Mouse (Mus musculus) midbrain, postnatal 0 days (tissue): ENCODE measurements at regions not wholly inside any gene's neighbourhood (a gene's known extent, or its start where the extent isn't known, plus 50 kb on each side); places are given as distances from the start of the nearest gene placed in this dataset.

ENCODE experiments used
- ATAC-seq: fragments of 200-750 bp; cut with Nextera tagmentation; 2 replicates; pipeline ENCODE4 v1.8.0; 2017; ENCODE audit warnings: moderate number of reproducible peaks, mild to moderate bottlenecking, moderate TSS enrichment, moderate library complexity; ENCODE audit not compliant: low FRiP score
- DNase-seq: peaks from one replicate; pipeline ENCODE4 v3.0.0-alpha.2; 2015; ENCODE audit warnings: low spot score
- H3K27ac ChIP-seq: fragments of 300-500 bp; sonication (generic); 2 replicates; pipeline ENCODE4 v1.5.1; 2014; ENCODE audit warnings: low read depth, mild to moderate bottlenecking, low read length, mixed read lengths
- H3K27me3 ChIP-seq: fragments of 300-500 bp; sonication (generic); 2 replicates; pipeline ENCODE4 v1.6.1; 2014; ENCODE audit warnings: low read length, control low read depth, mixed read lengths; ENCODE audit not compliant: insufficient read depth
- H3K36me3 ChIP-seq: fragments of 300-500 bp; sonication (generic); 2 replicates; pipeline ENCODE4 v1.6.1; 2014; ENCODE audit warnings: low read length, control low read depth, mixed read lengths; ENCODE audit not compliant: insufficient read depth
- H3K4me1 ChIP-seq: fragments of 300-500 bp; sonication (generic); 2 replicates; pipeline ENCODE4 v1.6.1; 2014; ENCODE audit warnings: mild to moderate bottlenecking, control low read depth, antibody characterized with exemption, low read length, mixed read lengths; ENCODE audit not compliant: insufficient read depth
- H3K4me2 ChIP-seq: fragments of 300-500 bp; sonication (generic); 2 replicates; pipeline ENCODE4 v1.6.1; 2014; ENCODE audit warnings: low read depth, mild to moderate bottlenecking, low read length, mixed read lengths; ENCODE audit not compliant: poor library complexity, severe bottlenecking
- H3K4me3 ChIP-seq: fragments of 300-500 bp; sonication (generic); 2 replicates; pipeline ENCODE4 v1.5.1; 2014; ENCODE audit warnings: low read depth, mild to moderate bottlenecking, low read length, moderate library complexity
- H3K9ac ChIP-seq: fragments of 300-500 bp; sonication (generic); replicated peaks from 2 replicates; pipeline ENCODE4 v1.6.1; 2014; ENCODE audit warnings: mild to moderate bottlenecking, low read length, moderate library complexity, mixed read lengths; ENCODE audit not compliant: poor library complexity, severe bottlenecking
- H3K9me3 ChIP-seq: fragments of 300-500 bp; sonication (generic); 2 replicates; pipeline ENCODE4 v1.6.1; 2016; ENCODE audit warnings: low read length, control low read depth
- CTCF ChIP-seq: IDR thresholded peaks from 2 replicates; pipeline ENCODE4 v1.5.1; 2016; ENCODE audit warnings: antibody characterized with exemption, mild to moderate bottlenecking
- WGBS: fragments of 180-500 bp; shearing (Covaris S2); extraction: QIAGEN DNeasy Blood & Tissue Kit; methylation state at CpG from one replicate; pipeline ENCODE4 v1.1.7; 2014; 5-methylcytosine and 5-hydroxymethylcytosine counted together

- peak; percentile 37; the same call in 1 of the 2 replicates for TF ChIP-seq CTCF
- H3K4me3 ChIP-seq, result no peak overlapping the region
- WGBS, result 75% methylated on average over 1 of the region's 1 CpGs
- H3K27me3 ChIP-seq, result peaks cover 4% of the 10 kb centered on the region; the same call in 1 of the 2 replicates
- H3K36me3 ChIP-seq, result no peaks in the 10 kb centered on the region
- H3K9ac ChIP-seq, result no peak overlapping the region
- H3K4me1 ChIP-seq, result no peaks in the 10 kb centered on the region
- no peaks in the 10 kb centered on the region for H3K9me3 ChIP-seq
- H3K4me2 ChIP-seq, result no peak overlapping the region
- ATAC-seq (no peak), DNase-seq (no peak)
- H3K27ac ChIP-seq, result no peak overlapping the region
These were observed 223.0 kb downstream of the Nkx6-1 start for GRCm38 (mm10) chr5:101441782-101442181.

- TF ChIP-seq CTCF, result no peak
- Histone ChIP-seq H3K36me3 (no peaks in the 10 kb centered on the region), H3K9me3 (no peaks in the 10 kb centered on the region), H3K4me3 (no peak overlapping the region), H3K27me3 (peaks cover 10% of the 10 kb centered on the region; the same call in 1 of the 2 replicates), H3K4me2 (no peak overlapping the region), H3K4me1 (no peaks in the 10 kb centered on the region), H3K27ac (no peak overlapping the region), H3K9ac (no peak overlapping the region)
- DNase-seq (no peak), ATAC-seq (no peak)
- WGBS, result 74% methylated on average over 14 of the region's 14 CpGs
These were observed 227.0 kb downstream of the Nkx6-1 start for GRCm38 (mm10) chr5:101437666-101438299.

DNA sequence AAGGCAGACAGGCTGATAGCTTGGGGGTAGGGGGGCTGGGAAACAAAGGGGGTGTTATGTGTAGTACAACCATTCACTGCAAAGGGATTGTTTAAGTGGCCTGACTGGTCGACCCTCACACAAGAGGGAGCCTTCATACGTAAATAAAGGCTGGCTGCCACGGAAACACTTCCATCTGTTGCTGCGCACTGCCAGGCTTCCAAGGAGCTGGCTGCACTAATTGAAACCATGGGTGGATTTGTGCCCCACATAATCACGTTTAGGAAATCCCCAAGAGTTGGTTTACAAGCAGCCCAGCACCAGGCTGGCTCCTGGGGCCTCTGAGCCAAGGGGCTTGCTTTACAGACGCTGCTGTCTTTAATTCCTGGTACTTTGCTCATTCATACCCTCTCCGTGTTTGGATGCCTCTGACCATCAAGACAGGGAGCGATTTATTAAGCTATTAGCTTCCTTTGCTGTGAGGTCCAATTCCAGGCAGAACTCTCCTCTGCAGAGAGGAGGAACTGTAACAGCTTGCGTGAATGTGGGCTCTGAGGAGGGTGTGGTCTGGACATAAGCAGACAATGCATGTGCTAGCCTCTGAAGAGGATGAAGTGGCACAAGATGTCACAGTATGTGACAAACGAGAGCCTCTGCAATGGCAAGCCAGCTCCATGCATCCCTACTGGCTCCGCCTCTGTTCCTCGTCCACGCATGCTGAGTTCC is 238.6 kb downstream of the Nkx6-1 start:
- no peak overlapping the region for H3K27ac ChIP-seq
- H3K36me3 ChIP-seq, result no peaks in the 10 kb centered on the region
- no peak overlapping the region for H3K4me3 ChIP-seq
- H3K9ac ChIP-seq, result 0 out of 2 replicates have a peak overlapping the region, but pooled peaks have one; percentile 8
- ATAC-seq, result peak; percentile 74
- peak; percentile 81 for DNase-seq
- no peaks in the 10 kb centered on the region for H3K9me3 ChIP-seq
- TF ChIP-seq CTCF, result no peak
- H3K4me1 ChIP-seq, result 0 out of 2 replicates have a peak, but pooled peaks cover 3% of the 10 kb centered on the region
- peaks cover 15% of the 10 kb centered on the region; the same call in 1 of the 2 replicates for H3K27me3 ChIP-seq
- peak overlapping the region; percentile 20 for H3K4me2 ChIP-seq
- WGBS, result 19% methylated on average over 13 of the region's 13 CpGs

- no peak overlapping the region for H3K4me2 ChIP-seq
- no peak for ATAC-seq
- no peak overlapping the region for H3K4me3 ChIP-seq
- 68% methylated on average over 5 of the region's 5 CpGs for WGBS
- H3K9me3 ChIP-seq, result no peaks in the 10 kb centered on the region
- H3K36me3 ChIP-seq, result no peaks in the 10 kb centered on the region
- peak; percentile 8 for DNase-seq
- no peak overlapping the region for H3K9ac ChIP-seq
- no peaks in the 10 kb centered on the region for H3K27me3 ChIP-seq
- no peak overlapping the region for H3K27ac ChIP-seq
- no peaks in the 10 kb centered on the region for H3K4me1 ChIP-seq
- no peak for TF ChIP-seq CTCF
These were observed 280.5 kb downstream of the Nkx6-1 start for GRCm38 (mm10) chr5:101384316-101384715.

DNA sequence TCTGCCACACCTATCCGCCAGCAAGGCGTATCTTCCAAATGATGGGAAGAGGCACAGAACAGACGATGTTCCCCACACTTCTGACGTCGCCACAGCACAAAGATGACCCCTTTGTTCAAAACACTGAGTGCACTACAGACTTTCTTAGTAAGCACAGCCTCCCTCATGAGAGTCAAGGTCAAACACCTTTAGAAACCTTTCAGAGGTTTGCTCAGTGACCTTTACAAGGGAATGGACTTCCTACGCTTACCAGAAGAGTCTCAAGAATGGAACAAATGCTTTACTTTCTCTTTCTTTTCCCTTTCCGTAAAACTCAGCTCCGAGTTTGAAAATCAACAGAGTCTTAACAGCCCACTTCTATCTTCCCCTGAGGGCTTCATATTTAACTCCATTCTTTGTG is 283.4 kb downstream of the Nkx6-1 start:
- no peak for TF ChIP-seq CTCF
- no peak for ATAC-seq
- H3K27me3 ChIP-seq, result no peaks in the 10 kb centered on the region
- H3K36me3 ChIP-seq, result no peaks in the 10 kb centered on the region
- DNase-seq, result no peak
- H3K9me3 ChIP-seq, result no peaks in the 10 kb centered on the region
- no peaks in the 10 kb centered on the region for H3K4me1 ChIP-seq
- no peak overlapping the region for H3K9ac ChIP-seq
- H3K27ac ChIP-seq, result no peak overlapping the region
- 72% methylated on average over 8 of the region's 8 CpGs for WGBS
- no peak overlapping the region for H3K4me2 ChIP-seq
- no peak overlapping the region for H3K4me3 ChIP-seq

DNA sequence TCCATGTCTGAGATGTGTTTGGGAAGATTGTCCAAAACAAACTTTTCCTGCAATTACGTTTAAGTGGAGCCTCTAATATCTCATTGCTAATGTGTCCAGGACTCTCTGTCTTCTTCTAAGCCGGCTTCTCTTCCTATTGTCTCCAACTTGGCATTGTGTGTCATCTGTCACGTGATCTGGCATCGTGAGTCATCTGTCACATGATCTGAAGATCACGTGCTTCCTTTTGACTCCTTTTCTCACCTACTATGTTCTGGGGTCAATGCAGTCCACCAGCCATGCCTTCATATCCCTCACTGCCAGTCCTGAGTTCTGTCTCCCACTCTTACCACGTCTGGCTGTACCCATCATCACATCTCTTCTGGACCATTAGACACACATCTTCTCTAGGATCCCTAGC is 288.1 kb downstream of the Nkx6-1 start:
- H3K36me3 ChIP-seq, result no peaks in the 10 kb centered on the region
- no peaks in the 10 kb centered on the region for H3K4me1 ChIP-seq
- no peak for TF ChIP-seq CTCF
- H3K4me2 ChIP-seq, result no peak overlapping the region
- no peaks in the 10 kb centered on the region for H3K9me3 ChIP-seq
- ATAC-seq (no peak), DNase-seq (no peak)
- H3K27me3 ChIP-seq, result no peaks in the 10 kb centered on the region
- no peak overlapping the region for H3K9ac ChIP-seq
- WGBS, result 86% methylated on average over 6 of the region's 6 CpGs
- no peak overlapping the region for H3K27ac ChIP-seq
- H3K4me3 ChIP-seq, result no peak overlapping the region
